Mouse (Mus musculus): Measurements from ENCODE around the gene Rpn2.

GRCm38 (mm10) chr2:157263832-157264231 lies 15.0 kb upstream of the Rpn2 start:
- TF ChIP-seq CTCF (IDR thresholded peaks at IDR 0.05; ENCODE audit: low read depth): no peak
- TF ChIP-seq EP300 (IDR thresholded peaks at IDR 0.05; ENCODE audit: low read depth): no peak
